Mouse (Mus musculus) embryonic fibroblast, embryonic 13.5 days (primary cell): ENCODE measurements at regions not wholly inside any gene's neighbourhood (a gene's known extent, or its start where the extent isn't known, plus 50 kb on each side); places are given as distances from the start of the nearest gene placed in this dataset.

Experiments
- H3K27ac ChIP-seq: 2 replicates; pipeline ENCODE4 v1.5.1; 2012; ENCODE audit warnings: low read length, control low read depth, inconsistent platforms; ENCODE audit not compliant: insufficient read depth
- H3K4me1 ChIP-seq: 2 replicates; pipeline ENCODE4 v1.6.1; 2011; ENCODE audit warnings: low read length; ENCODE audit not compliant: control insufficient read depth, insufficient read depth
- H3K4me3 ChIP-seq: 2 replicates; pipeline ENCODE4 v1.5.1; 2011; ENCODE audit warnings: mild to moderate bottlenecking, control low read depth, low read length; ENCODE audit not compliant: insufficient read depth
- CTCF ChIP-seq: IDR thresholded peaks from 2 replicates; pipeline ENCODE4 v1.5.1; 2011; ENCODE audit warnings: mild to moderate bottlenecking, control low read depth, low read length, moderate library complexity, borderline replicate concordance; ENCODE audit not compliant: insufficient read depth
- POLR2A ChIP-seq: IDR thresholded peaks from 2 replicates; pipeline ENCODE4 v1.6.1; 2011; ENCODE audit warnings: low read depth, mild to moderate bottlenecking, control low read depth, low read length, moderate library complexity

- no peak overlapping the region for H3K27ac ChIP-seq
- H3K4me3 ChIP-seq = no peak overlapping the region
- H3K4me1 ChIP-seq = no peaks in the 10 kb centered on the region
- TF ChIP-seq CTCF = no peak
- TF ChIP-seq POLR2A = no peak
Measured at GRCm38 (mm10) chr17:4770052-4770451, 224.1 kb upstream of the Arid1b start.

GRCm38 (mm10) chr17:4778161-4778560, 216.0 kb upstream of the Arid1b start:
- peak; percentile 71 for TF ChIP-seq CTCF
- TF ChIP-seq POLR2A = no peak
- Histone ChIP-seq H3K27ac (no peak overlapping the region), H3K4me3 (no peak overlapping the region)

GRCm38 (mm10) chr17:4779017-4779416, 215.1 kb upstream of the Arid1b start:
- H3K4me3 ChIP-seq = no peak overlapping the region
- H3K4me1 ChIP-seq = no peaks in the 10 kb centered on the region
- no peak overlapping the region for H3K27ac ChIP-seq
- TF ChIP-seq POLR2A (no peak), CTCF (no peak)

More at GRCm38 (mm10) chr17:4778161-4778560, 216.0 kb upstream of the Arid1b start:
- no peaks in the 10 kb centered on the region for H3K4me1 ChIP-seq

GRCm38 (mm10) chr17:4781586-4781985, 212.5 kb upstream of the Arid1b start:
- TF ChIP-seq POLR2A (no peak), CTCF (no peak)
- H3K27ac ChIP-seq = no peak overlapping the region

GRCm38 (mm10) chr17:4784296-4784695, 209.8 kb upstream of the Arid1b start:
- Histone ChIP-seq H3K4me3 (no peak overlapping the region), H3K4me1 (no peaks in the 10 kb centered on the region), H3K27ac (no peak overlapping the region)
- TF ChIP-seq POLR2A (no peak), CTCF (no peak)

More at GRCm38 (mm10) chr17:4781586-4781985, 212.5 kb upstream of the Arid1b start:
- Histone ChIP-seq H3K4me1 (no peaks in the 10 kb centered on the region), H3K4me3 (no peak overlapping the region)

- TF ChIP-seq CTCF (no peak), POLR2A (no peak)
- Histone ChIP-seq H3K4me1 (no peaks in the 10 kb centered on the region), H3K27ac (no peak overlapping the region), H3K4me3 (no peak overlapping the region)
Measured at GRCm38 (mm10) chr17:4785281-4785839, 208.8 kb upstream of the Arid1b start.

- no peak overlapping the region for H3K27ac ChIP-seq
- TF ChIP-seq POLR2A (no peak), CTCF (no peak)
- no peak overlapping the region for H3K4me3 ChIP-seq
- H3K4me1 ChIP-seq = no peaks in the 10 kb centered on the region
Measured at GRCm38 (mm10) chr17:4786524-4786923, 207.6 kb upstream of the Arid1b start.

- Histone ChIP-seq H3K4me1 (no peaks in the 10 kb centered on the region), H3K27ac (no peak overlapping the region), H3K4me3 (no peak overlapping the region)
- TF ChIP-seq CTCF = no peak
- TF ChIP-seq POLR2A = no peak
Measured at GRCm38 (mm10) chr17:4791873-4792272, 202.3 kb upstream of the Arid1b start.

- TF ChIP-seq CTCF (no peak), POLR2A (no peak)
- Histone ChIP-seq H3K4me1 (no peaks in the 10 kb centered on the region), H3K27ac (no peak overlapping the region), H3K4me3 (no peak overlapping the region)
Measured at GRCm38 (mm10) chr17:4796241-4796640, 197.9 kb upstream of the Arid1b start.

GRCm38 (mm10) chr17:4804013-4804412, 190.1 kb upstream of the Arid1b start:
- Histone ChIP-seq H3K4me1 (no peaks in the 10 kb centered on the region), H3K4me3 (no peak overlapping the region), H3K27ac (no peak overlapping the region)
- TF ChIP-seq CTCF = no peak
- TF ChIP-seq POLR2A = no peak
